Mouse (Mus musculus) embryonic facial prominence, embryonic 10.5 days (tissue): ENCODE data around the gene Sf3a2. TPM values are rescaled to one million over a fixed set of nuclear protein-coding genes. Genes with fewer than 3 reads are reported as not detected.
"Not testable (repeated sequence)": the region's sequence is repeated elsewhere in the genome, so short reads cannot be mapped to it uniquely, and the experiment has no call there.

Source experiments
- DNase-seq: peaks from one replicate; pipeline ENCODE4 v3.0.0-alpha.2; 2017; ENCODE audit warnings: low spot score
- H3K27ac ChIP-seq: fragments of 300-500 bp; sonication (generic); replicated peaks from 2 replicates; pipeline ENCODE4 v1.5.1; 2016; ENCODE audit warnings: mild to moderate bottlenecking
- H3K27me3 ChIP-seq: fragments of 300-500 bp; sonication (generic); replicated peaks from 2 replicates; pipeline ENCODE4 v1.6.1; 2016; ENCODE audit warnings: low read depth, mild to moderate bottlenecking; ENCODE audit not compliant: poor library complexity, severe bottlenecking
- H3K36me3 ChIP-seq: fragments of 300-500 bp; sonication (generic); replicated peaks from 2 replicates; pipeline ENCODE4 v1.6.1; 2016; ENCODE audit warnings: mild to moderate bottlenecking, moderate library complexity
- H3K4me1 ChIP-seq: fragments of 300-500 bp; sonication (generic); 2 replicates; pipeline ENCODE4 v1.6.1; 2016
- H3K4me3 ChIP-seq: fragments of 300-500 bp; sonication (generic); 2 replicates; pipeline ENCODE4 v1.5.1; 2016; ENCODE audit warnings: mild to moderate bottlenecking, moderate library complexity
- H3K9me3 ChIP-seq: fragments of 300-500 bp; sonication (generic); 2 replicates; pipeline ENCODE4 v1.6.1; 2016; ENCODE audit warnings: mild to moderate bottlenecking
- WGBS: fragments of 180-500 bp; shearing (Covaris S2); methylation state at CpG from one replicate; pipeline ENCODE4 v1.1.7; 2016; 5-methylcytosine and 5-hydroxymethylcytosine counted together
- polyA plus RNA-seq: library from polyadenylated mRNA; unstranded; fragments of >200 nt; fragmentation: Nextera tagmentation; extraction: Ambion mirVana; gene quantifications from 2 replicates; pipeline ENCODE4 v1.2.1, GENCODE M21; 2016

Gene Sf3a2
- polyA plus RNA-seq, 1 experiment from 2014 or later, result 114 TPM

- Histone ChIP-seq H3K27ac (no peak overlapping the region), H3K4me3 (no peak overlapping the region)
- WGBS, result 89% methylated on average over 5 of the region's 5 CpGs
Observed at GRCm38 (mm10) chr10:80822528-80822927, 24.5 kb downstream of the Sf3a2 start.

GRCm38 (mm10) chr10:80823316-80823715, 25.3 kb downstream of the Sf3a2 start:
- Histone ChIP-seq H3K9me3 (no peaks in the 10 kb centered on the region), H3K4me3 (no peak overlapping the region), H3K27ac (no peak overlapping the region), H3K36me3 (peaks cover 7% of the 10 kb centered on the region), H3K27me3 (no peaks in the 10 kb centered on the region), H3K4me1 (peaks cover 12% of the 10 kb centered on the region)
- 85% methylated on average over 1 of the region's 1 CpGs for WGBS
- no peak for DNase-seq

More at GRCm38 (mm10) chr10:80822528-80822927, 24.5 kb downstream of the Sf3a2 start:
- H3K4me1 ChIP-seq, result peaks cover 4% of the 10 kb centered on the region
- H3K9me3 ChIP-seq, result no peaks in the 10 kb centered on the region
- DNase-seq, result no peak
- H3K36me3 ChIP-seq, result no peaks in the 10 kb centered on the region
- no peaks in the 10 kb centered on the region for H3K27me3 ChIP-seq

GRCm38 (mm10) chr10:80823847-80824643, 26.0 kb downstream of the Sf3a2 start:
- Histone ChIP-seq H3K4me3 (no peak overlapping the region), H3K36me3 (peaks cover 12% of the 10 kb centered on the region), H3K9me3 (no peaks in the 10 kb centered on the region), H3K27ac (no peak overlapping the region; the same call in 1 of the 2 replicates), H3K4me1 (peaks cover 16% of the 10 kb centered on the region), H3K27me3 (no peaks in the 10 kb centered on the region)
- 67% methylated on average over 8 of the region's 8 CpGs for WGBS
- no peak for DNase-seq

- H3K27ac ChIP-seq, result no peak overlapping the region
Observed at GRCm38 (mm10) chr10:80824827-80825226, 26.8 kb downstream of the Sf3a2 start.

GRCm38 (mm10) chr10:80826151-80827062, 28.4 kb downstream of the Sf3a2 start, which contains the start of gene Oaz1:
Gene Oaz1, plus strand, starts transcription at chr10:80826656.
- Histone ChIP-seq H3K4me1 (peaks cover 39% of the 10 kb centered on the region), H3K27ac (peak within 1 kb of the TSS; percentile 97), H3K36me3 (peaks cover 28% of the 10 kb centered on the region), H3K4me3 (peak within 1 kb of the TSS; percentile 92), H3K9me3 (no peaks in the 10 kb centered on the region), H3K27me3 (no peaks in the 10 kb centered on the region)
- DNase-seq, result peak; percentile 98
- WGBS, result under 1% methylated on average over 82 of the region's 82 CpGs

More at GRCm38 (mm10) chr10:80824827-80825226, 26.8 kb downstream of the Sf3a2 start:
- Histone ChIP-seq H3K4me3 (no peak overlapping the region), H3K27me3 (no peaks in the 10 kb centered on the region), H3K9me3 (no peaks in the 10 kb centered on the region), H3K36me3 (peaks cover 20% of the 10 kb centered on the region), H3K4me1 (peaks cover 23% of the 10 kb centered on the region)
- WGBS, result 81% methylated on average over 2 of the region's 2 CpGs
- no peak for DNase-seq

GRCm38 (mm10) chr10:80827063-80827869, 29.3 kb downstream of the Sf3a2 start:
- 0 out of 2 replicates have a peak, but pooled peaks cover 2% of the 10 kb centered on the region for H3K27me3 ChIP-seq
- no peak for DNase-seq
- peak overlapping the region; percentile 92 for H3K4me3 ChIP-seq
- H3K9me3 ChIP-seq, result no peaks in the 10 kb centered on the region
- 9% methylated on average over 29 of the region's 29 CpGs for WGBS
- peaks cover 28% of the 10 kb centered on the region for H3K36me3 ChIP-seq
- H3K4me1 ChIP-seq, result peaks cover 47% of the 10 kb centered on the region
- peak overlapping the region; percentile 97 for H3K27ac ChIP-seq

GRCm38 (mm10) chr10:80827870-80828420, 29.9 kb downstream of the Sf3a2 start:
- Histone ChIP-seq H3K27me3 (peaks cover 8% of the 10 kb centered on the region; the same call in 1 of the 2 replicates), H3K27ac (no peak overlapping the region), H3K9me3 (no peaks in the 10 kb centered on the region), H3K4me1 (peaks cover 53% of the 10 kb centered on the region), H3K36me3 (peaks cover 28% of the 10 kb centered on the region), H3K4me3 (peak overlapping the region; percentile 92)
- no peak for DNase-seq
- WGBS, result 87% methylated on average over 10 of the region's 10 CpGs

GRCm38 (mm10) chr10:80828587-80828986, 30.6 kb downstream of the Sf3a2 start:
- peaks cover 60% of the 10 kb centered on the region for H3K4me1 ChIP-seq
- peak overlapping the region; percentile 92 for H3K4me3 ChIP-seq

GRCm38 (mm10) chr10:80829359-80830278, 31.6 kb downstream of the Sf3a2 start:
- peaks cover 7% of the 10 kb centered on the region for H3K9me3 ChIP-seq
- WGBS, result 64% methylated on average over 1 of the region's 1 CpGs
- no peak for DNase-seq
- peak overlapping the region; percentile 3; the same call in 1 of the 2 replicates for H3K4me3 ChIP-seq
- no peak overlapping the region for H3K27ac ChIP-seq
- H3K27me3 ChIP-seq, result peaks cover 25% of the 10 kb centered on the region
- H3K4me1 ChIP-seq, result peaks cover 63% of the 10 kb centered on the region
- peaks cover 32% of the 10 kb centered on the region for H3K36me3 ChIP-seq

More at GRCm38 (mm10) chr10:80828587-80828986, 30.6 kb downstream of the Sf3a2 start:
- Histone ChIP-seq H3K36me3 (peaks cover 28% of the 10 kb centered on the region), H3K27me3 (peaks cover 15% of the 10 kb centered on the region)
- 82% methylated on average over 9 of the region's 9 CpGs for WGBS
- not testable (repeated sequence) for H3K27ac ChIP-seq, H3K9me3 ChIP-seq, DNase-seq

- Histone ChIP-seq H3K9me3 (peaks cover 20% of the 10 kb centered on the region), H3K27ac (no peak overlapping the region), H3K27me3 (peaks cover 40% of the 10 kb centered on the region), H3K4me1 (peaks cover 74% of the 10 kb centered on the region), H3K36me3 (peaks cover 38% of the 10 kb centered on the region), H3K4me3 (peak overlapping the region; percentile 1; the same call in 1 of the 2 replicates)
- peak; percentile 84 for DNase-seq
- 4% methylated on average over 9 of the region's 9 CpGs for WGBS
Observed at GRCm38 (mm10) chr10:80831136-80831535, 33.1 kb downstream of the Sf3a2 start.

- H3K27ac ChIP-seq, result no peak overlapping the region
- WGBS, result 64% methylated on average over 7 of the region's 7 CpGs
- 0 out of 2 replicates have a peak overlapping the region, but pooled peaks have one; percentile 8 for H3K4me3 ChIP-seq
- DNase-seq, result no peak
- H3K36me3 ChIP-seq, result peaks cover 36% of the 10 kb centered on the region
- H3K4me1 ChIP-seq, result peaks cover 83% of the 10 kb centered on the region
- H3K27me3 ChIP-seq, result peaks cover 56% of the 10 kb centered on the region
- H3K9me3 ChIP-seq, result peaks cover 20% of the 10 kb centered on the region
Observed at GRCm38 (mm10) chr10:80832818-80833217, 34.8 kb downstream of the Sf3a2 start.
